Mouse (Mus musculus): ENCODE data around the gene Psme2. TPM values are rescaled to one million over a fixed set of nuclear protein-coding genes. Genes with fewer than 3 reads are reported as not detected.

Psme2 gene
- polyA plus RNA-seq, 1 experiment from 2014 or later: 207 TPM

DNA sequence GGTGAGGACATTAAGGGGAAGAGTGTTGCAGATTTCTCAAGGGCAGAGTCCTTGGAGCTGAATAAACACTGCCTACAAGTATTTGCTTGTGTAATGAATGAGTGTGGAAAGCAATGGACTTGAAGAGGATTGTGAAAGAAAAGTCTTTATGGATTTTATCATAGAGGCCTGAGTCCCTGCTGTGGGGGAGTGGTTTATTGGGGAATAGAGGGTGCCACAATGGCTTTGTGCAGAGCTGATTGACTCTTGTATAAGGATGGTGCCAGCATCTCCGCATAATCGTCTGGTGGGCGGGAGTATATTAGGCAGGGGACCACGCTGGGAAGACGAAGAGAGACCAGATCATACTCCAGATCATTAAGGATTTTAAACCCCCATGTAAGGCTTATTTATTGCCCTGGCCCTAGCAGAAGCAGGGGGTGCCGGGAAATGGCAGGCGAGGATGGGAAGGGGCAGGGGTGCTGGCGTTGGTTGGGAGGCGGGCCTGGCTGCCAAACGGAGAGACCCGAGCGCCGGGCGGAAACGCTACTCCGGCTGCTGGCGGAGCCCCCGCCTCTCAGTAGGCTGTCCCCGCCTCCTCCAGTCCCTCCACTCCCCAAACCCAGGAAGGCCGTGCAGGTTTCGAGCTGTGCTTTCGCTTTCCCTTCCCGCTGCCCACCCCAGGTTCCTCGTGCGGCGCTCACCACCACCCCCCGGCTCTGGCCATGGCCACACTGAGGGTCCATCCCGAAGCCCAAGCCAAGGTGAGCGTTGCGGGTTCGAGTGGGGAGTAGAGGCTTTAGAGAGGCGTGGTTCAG is 12.8 kb downstream of the Psme2 start, which contains the start of gene Psme1:
Gene Psme1 (plus strand): TSS at position 253 of the 797 bp plus-strand sequence.
- no peaks in the 10 kb centered on the region for H3K27me3 ChIP-seq (ENCODE audit: control insufficient read depth, insufficient read depth, low read length)
- peak; percentile 82 for ATAC-seq (replicated peaks; ENCODE audit: extremely low read depth, insufficient read depth, low FRiP score)
- H3K27ac ChIP-seq (ENCODE audit: low read length): peak within 1 kb of the TSS; percentile 99
- H3K4me2 ChIP-seq (ENCODE audit: low read depth, low read length): peak within 1 kb of the TSS; percentile 65
- H3K9ac ChIP-seq (ENCODE audit: low read length): peak within 1 kb of the TSS; percentile 86
- H3K4me1 ChIP-seq (ENCODE audit: control insufficient read depth, insufficient read depth, low read length): peaks cover 24% of the 10 kb centered on the region
- H3K4me3 ChIP-seq (ENCODE audit: low read length): peak within 1 kb of the TSS; percentile 76
- under 1% methylated on average over 32 of the region's 32 CpGs for WGBS
- H3K36me3 ChIP-seq (ENCODE audit: control insufficient read depth, insufficient read depth): peaks cover 14% of the 10 kb centered on the region
- H3K9me3 ChIP-seq (replicated peaks; ENCODE audit: control insufficient read depth, low read length): no peaks in the 10 kb centered on the region

DNA sequence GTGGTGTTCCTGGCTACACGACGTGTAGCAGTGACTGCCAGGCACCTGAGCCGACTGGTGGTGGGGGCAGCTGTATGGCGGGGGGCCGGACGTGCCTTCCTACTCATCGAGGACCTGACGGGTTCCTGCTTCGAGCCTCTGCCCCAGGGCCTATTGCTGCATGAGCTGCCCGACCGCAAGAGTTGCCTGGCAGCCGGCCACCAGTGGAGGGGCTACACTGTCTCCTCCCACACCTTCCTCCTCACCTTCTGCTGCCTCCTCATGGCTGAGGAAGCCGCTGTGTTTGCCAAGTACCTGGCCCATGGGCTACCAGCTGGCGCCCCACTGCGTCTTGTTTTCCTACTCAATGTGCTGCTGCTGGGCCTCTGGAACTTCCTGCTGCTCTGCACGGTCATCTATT is 14.5 kb downstream of the Psme2 start:
- H3K27me3 ChIP-seq (ENCODE audit: control insufficient read depth, insufficient read depth, low read length): no peaks in the 10 kb centered on the region
- peak overlapping the region; percentile 99 for H3K27ac ChIP-seq (ENCODE audit: low read length)
- H3K9me3 ChIP-seq (replicated peaks; ENCODE audit: control insufficient read depth, low read length): no peaks in the 10 kb centered on the region
- H3K4me3 ChIP-seq (ENCODE audit: low read length): peak overlapping the region; percentile 54
- ATAC-seq (replicated peaks; ENCODE audit: extremely low read depth, insufficient read depth, low FRiP score): no peak
- 57% methylated on average over 16 of the region's 16 CpGs for WGBS
- H3K4me1 ChIP-seq (ENCODE audit: control insufficient read depth, insufficient read depth, low read length): peaks cover 24% of the 10 kb centered on the region
- H3K36me3 ChIP-seq (ENCODE audit: control insufficient read depth, insufficient read depth): peaks cover 8% of the 10 kb centered on the region
- peak overlapping the region; percentile 79 for H3K9ac ChIP-seq (ENCODE audit: low read length)
- peak overlapping the region; percentile 72 for H3K4me2 ChIP-seq (ENCODE audit: low read depth, low read length)

DNA sequence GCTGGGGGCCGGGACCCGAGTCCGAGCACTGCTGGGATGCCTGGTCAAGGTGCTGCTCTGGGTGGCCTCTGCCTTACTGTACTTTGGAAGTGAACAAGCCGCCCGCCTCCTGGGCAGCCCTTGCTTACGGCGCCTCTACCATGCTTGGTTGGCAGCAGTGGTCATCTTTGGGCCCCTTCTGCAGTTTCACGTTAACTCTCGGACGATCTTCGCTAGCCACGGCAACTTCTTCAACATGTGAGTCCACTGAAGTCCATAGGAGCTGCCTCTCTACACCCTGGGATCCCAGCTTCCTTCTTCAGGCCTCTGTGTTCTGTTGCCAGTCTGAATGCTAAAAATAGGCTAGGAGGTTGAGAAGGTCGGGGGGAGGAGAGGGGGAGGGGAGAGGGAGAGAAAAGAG is 15.2 kb downstream of the Psme2 start:
- Histone ChIP-seq H3K27me3 (ENCODE audit: control insufficient read depth, insufficient read depth, low read length) (no peaks in the 10 kb centered on the region), H3K4me1 (ENCODE audit: control insufficient read depth, insufficient read depth, low read length) (peaks cover 24% of the 10 kb centered on the region), H3K27ac (ENCODE audit: low read length) (peak overlapping the region; percentile 99), H3K36me3 (ENCODE audit: control insufficient read depth, insufficient read depth) (peaks cover 4% of the 10 kb centered on the region; the same call in 1 of the 2 replicates), H3K9ac (ENCODE audit: low read length) (peak overlapping the region; percentile 79), H3K4me3 (ENCODE audit: low read length) (peak overlapping the region; percentile 54), H3K4me2 (ENCODE audit: low read depth, low read length) (peak overlapping the region; percentile 72), H3K9me3 (replicated peaks; ENCODE audit: control insufficient read depth, low read length) (no peaks in the 10 kb centered on the region)
- peak; percentile 35; the same call in 1 of the 2 replicates for ATAC-seq (replicated peaks; ENCODE audit: extremely low read depth, insufficient read depth, low FRiP score)
- 32% methylated on average over 13 of the region's 13 CpGs for WGBS

DNA sequence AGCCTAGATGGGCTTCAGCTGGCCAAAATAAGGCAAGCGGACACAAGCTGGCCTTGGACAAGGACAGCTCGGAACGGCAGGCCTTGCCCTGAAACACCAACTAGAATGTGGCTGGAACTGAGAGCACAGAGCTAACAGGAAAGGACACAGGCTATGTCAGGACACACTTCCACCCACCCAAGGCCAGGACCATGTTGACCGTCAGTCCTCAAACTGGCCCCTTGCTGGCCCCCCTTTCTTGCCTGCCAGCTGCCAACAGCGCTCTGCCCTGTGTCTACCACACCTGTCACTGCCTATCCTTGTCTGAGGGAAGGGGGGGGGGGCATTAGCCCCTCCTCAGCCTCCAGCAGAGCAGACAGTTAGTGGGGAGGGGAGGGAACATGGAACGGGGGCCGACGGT is 15.6 kb downstream of the Psme2 start, which contains the start of gene Fitm1:
Gene Fitm1 (plus strand): TSS at position 316 of the 400 bp plus-strand sequence.
- H3K4me2 ChIP-seq (ENCODE audit: low read depth, low read length): peak within 1 kb of the TSS; percentile 72
- H3K27ac ChIP-seq (ENCODE audit: low read length): peak within 1 kb of the TSS; percentile 99
- H3K9me3 ChIP-seq (replicated peaks; ENCODE audit: control insufficient read depth, low read length): no peaks in the 10 kb centered on the region
- peak within 1 kb of the TSS; percentile 54 for H3K4me3 ChIP-seq (ENCODE audit: low read length)
- WGBS: 31% methylated on average over 8 of the region's 8 CpGs
- H3K36me3 ChIP-seq (ENCODE audit: control insufficient read depth, insufficient read depth): 0 out of 2 replicates have a peak, but pooled peaks cover 2% of the 10 kb centered on the region
- H3K4me1 ChIP-seq (ENCODE audit: control insufficient read depth, insufficient read depth, low read length): peaks cover 24% of the 10 kb centered on the region
- ATAC-seq (replicated peaks; ENCODE audit: extremely low read depth, insufficient read depth, low FRiP score): peak; percentile 74
- no peaks in the 10 kb centered on the region for H3K27me3 ChIP-seq (ENCODE audit: control insufficient read depth, insufficient read depth, low read length)
- peak within 1 kb of the TSS; percentile 79 for H3K9ac ChIP-seq (ENCODE audit: low read length)

DNA sequence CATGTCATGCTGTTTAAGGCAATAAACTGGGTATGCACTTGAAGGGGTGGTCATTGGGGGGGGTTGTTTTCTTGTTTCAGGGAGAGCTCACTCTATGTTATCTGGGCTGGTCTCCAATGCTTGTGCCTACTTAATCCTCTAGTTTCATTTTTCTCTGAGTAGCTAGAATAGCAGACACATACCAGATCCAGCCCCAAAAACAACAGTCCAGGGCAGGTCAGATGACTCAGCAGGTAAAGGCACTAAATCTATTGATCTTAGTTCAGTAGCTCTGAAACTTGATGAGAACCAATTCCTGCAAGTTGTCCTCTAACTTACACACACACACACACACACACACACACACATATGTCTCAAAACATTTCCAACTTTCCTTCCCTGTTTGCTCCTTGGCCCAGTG is 19.2 kb downstream of the Psme2 start:
- Histone ChIP-seq H3K27me3 (ENCODE audit: control insufficient read depth, insufficient read depth, low read length) (no peaks in the 10 kb centered on the region), H3K4me2 (ENCODE audit: low read depth, low read length) (no peak overlapping the region), H3K36me3 (ENCODE audit: control insufficient read depth, insufficient read depth) (peaks cover 19% of the 10 kb centered on the region), H3K27ac (ENCODE audit: low read length) (no peak overlapping the region), H3K4me3 (ENCODE audit: low read length) (no peak overlapping the region), H3K9me3 (replicated peaks; ENCODE audit: control insufficient read depth, low read length) (no peaks in the 10 kb centered on the region), H3K4me1 (ENCODE audit: control insufficient read depth, insufficient read depth, low read length) (peaks cover 9% of the 10 kb centered on the region), H3K9ac (ENCODE audit: low read length) (no peak overlapping the region)
- no peak for ATAC-seq (replicated peaks; ENCODE audit: extremely low read depth, insufficient read depth, low FRiP score)

DNA sequence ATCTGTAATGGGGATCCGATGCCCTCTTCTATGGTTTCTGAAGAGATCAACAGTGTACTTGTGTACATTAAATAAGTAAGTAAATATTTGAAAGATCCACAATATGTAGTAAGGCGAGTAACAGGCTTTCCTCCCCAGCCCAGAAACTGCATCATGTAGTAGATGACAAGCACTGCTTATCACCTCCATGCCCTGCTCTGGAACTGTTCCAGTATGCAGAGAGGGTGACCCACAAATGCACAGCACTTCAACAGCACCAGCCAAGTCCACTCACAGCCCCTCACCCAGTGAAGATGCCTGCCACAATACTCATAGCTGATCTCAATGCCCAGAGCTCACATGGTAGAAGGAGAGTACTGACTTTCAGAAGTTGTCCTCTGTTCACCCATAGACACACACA is 20.3 kb downstream of the Psme2 start:
- H3K27me3 ChIP-seq (ENCODE audit: control insufficient read depth, insufficient read depth, low read length): no peaks in the 10 kb centered on the region
- H3K4me3 ChIP-seq (ENCODE audit: low read length): no peak overlapping the region
- no peak for ATAC-seq (replicated peaks; ENCODE audit: extremely low read depth, insufficient read depth, low FRiP score)
- no peak overlapping the region for H3K9ac ChIP-seq (ENCODE audit: low read length)
- peaks cover 30% of the 10 kb centered on the region for H3K36me3 ChIP-seq (ENCODE audit: control insufficient read depth, insufficient read depth)
- peaks cover 7% of the 10 kb centered on the region; the same call in 1 of the 2 replicates for H3K4me1 ChIP-seq (ENCODE audit: control insufficient read depth, insufficient read depth, low read length)
- peak overlapping the region; percentile 37; the same call in 1 of the 2 replicates for H3K27ac ChIP-seq (ENCODE audit: low read length)
- no peak overlapping the region for H3K4me2 ChIP-seq (ENCODE audit: low read depth, low read length)
- H3K9me3 ChIP-seq (replicated peaks; ENCODE audit: control insufficient read depth, low read length): no peaks in the 10 kb centered on the region
- 68% methylated on average over 2 of the region's 2 CpGs for WGBS

DNA sequence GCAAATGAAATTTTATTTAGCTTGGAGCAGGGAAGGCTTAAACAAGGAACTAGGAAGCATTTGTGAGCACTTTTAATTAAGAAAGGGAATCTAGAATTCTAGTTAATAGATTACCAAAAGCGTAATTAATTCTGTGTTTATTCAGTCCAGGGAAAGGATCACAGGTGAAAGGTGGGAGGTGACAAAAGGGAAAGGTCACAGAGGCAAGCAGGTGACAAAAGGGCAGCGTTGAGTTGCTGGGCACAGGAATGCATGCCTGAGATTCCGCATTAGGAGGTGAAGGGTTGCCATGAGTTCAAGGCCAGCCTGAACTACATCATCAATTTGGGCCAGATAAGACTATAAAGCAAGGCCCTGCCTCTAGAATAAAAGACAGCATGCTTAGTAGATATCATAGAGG is 23.4 kb downstream of the Psme2 start:
- H3K9me3 ChIP-seq (replicated peaks; ENCODE audit: control insufficient read depth, low read length): no peaks in the 10 kb centered on the region
- no peak overlapping the region for H3K9ac ChIP-seq (ENCODE audit: low read length)
- WGBS: 82% methylated on average over 3 of the region's 3 CpGs
- H3K4me3 ChIP-seq (ENCODE audit: low read length): no peak overlapping the region
- no peak for ATAC-seq (replicated peaks; ENCODE audit: extremely low read depth, insufficient read depth, low FRiP score)
- no peak overlapping the region for H3K27ac ChIP-seq (ENCODE audit: low read length)
- no peaks in the 10 kb centered on the region for H3K27me3 ChIP-seq (ENCODE audit: control insufficient read depth, insufficient read depth, low read length)
- no peaks in the 10 kb centered on the region for H3K4me1 ChIP-seq (ENCODE audit: control insufficient read depth, insufficient read depth, low read length)
- H3K36me3 ChIP-seq (ENCODE audit: control insufficient read depth, insufficient read depth): peaks cover 53% of the 10 kb centered on the region
- H3K4me2 ChIP-seq (ENCODE audit: low read depth, low read length): no peak overlapping the region

DNA sequence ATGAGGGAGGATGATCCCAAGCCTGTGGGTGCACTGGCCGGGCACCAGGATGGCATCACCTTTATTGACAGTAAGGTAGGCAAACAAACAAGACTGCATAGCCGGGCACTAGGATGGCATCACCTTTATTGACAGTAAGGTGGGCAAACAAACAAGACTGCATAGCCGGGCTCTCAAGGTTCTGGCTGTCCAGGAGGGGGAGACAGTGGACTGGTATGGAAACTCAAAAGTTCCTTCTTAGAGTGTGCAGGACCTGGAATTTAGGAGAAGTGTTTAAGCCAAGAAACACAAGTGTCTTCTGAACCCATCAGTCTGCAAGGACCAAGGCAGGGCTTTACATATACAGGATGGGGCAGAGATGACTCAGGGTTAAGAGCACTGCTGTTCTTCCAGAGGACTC is 25.2 kb downstream of the Psme2 start:
- no peaks in the 10 kb centered on the region for H3K27me3 ChIP-seq (ENCODE audit: control insufficient read depth, insufficient read depth, low read length)
- no peak overlapping the region for H3K27ac ChIP-seq (ENCODE audit: low read length)
- ATAC-seq (replicated peaks; ENCODE audit: extremely low read depth, insufficient read depth, low FRiP score): no peak
- H3K36me3 ChIP-seq (ENCODE audit: control insufficient read depth, insufficient read depth): peaks cover 53% of the 10 kb centered on the region
- H3K9ac ChIP-seq (ENCODE audit: low read length): no peak overlapping the region
- no peak overlapping the region for H3K4me2 ChIP-seq (ENCODE audit: low read depth, low read length)
- no peak overlapping the region for H3K4me3 ChIP-seq (ENCODE audit: low read length)
- no peaks in the 10 kb centered on the region for H3K9me3 ChIP-seq (replicated peaks; ENCODE audit: control insufficient read depth, low read length)
- 80% methylated on average over 3 of the region's 3 CpGs for WGBS
- H3K4me1 ChIP-seq (ENCODE audit: control insufficient read depth, insufficient read depth, low read length): peaks cover 8% of the 10 kb centered on the region

DNA sequence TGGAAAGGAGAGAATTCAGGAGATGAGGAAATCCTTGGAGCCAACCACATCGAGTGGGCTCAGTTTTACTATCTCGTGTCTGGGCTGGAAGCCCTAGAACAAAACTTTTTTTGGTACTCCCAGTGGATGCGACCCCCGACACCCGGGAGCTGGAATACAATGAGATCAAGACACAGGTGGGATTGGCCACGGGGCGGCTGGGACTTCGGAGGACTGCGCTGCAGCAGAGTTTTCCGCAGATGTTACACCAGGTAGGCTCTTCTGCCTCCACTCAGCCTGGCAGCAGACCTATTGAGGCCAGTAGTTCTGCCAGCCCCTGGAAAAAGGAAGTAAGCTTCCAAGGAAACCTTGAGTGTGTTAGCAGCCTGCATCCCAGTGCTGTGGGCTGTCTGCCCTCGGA is 27.7 kb downstream of the Psme2 start:
- no peaks in the 10 kb centered on the region for H3K27me3 ChIP-seq (ENCODE audit: control insufficient read depth, insufficient read depth, low read length)
- no peak for ATAC-seq (replicated peaks; ENCODE audit: extremely low read depth, insufficient read depth, low FRiP score)
- H3K4me3 ChIP-seq (ENCODE audit: low read length): no peak overlapping the region
- H3K4me1 ChIP-seq (ENCODE audit: control insufficient read depth, insufficient read depth, low read length): peaks cover 10% of the 10 kb centered on the region
- H3K4me2 ChIP-seq (ENCODE audit: low read depth, low read length): no peak overlapping the region
- 88% methylated on average over 11 of the region's 11 CpGs for WGBS
- H3K9me3 ChIP-seq (replicated peaks; ENCODE audit: control insufficient read depth, low read length): no peaks in the 10 kb centered on the region
- peaks cover 49% of the 10 kb centered on the region for H3K36me3 ChIP-seq (ENCODE audit: control insufficient read depth, insufficient read depth)
- H3K27ac ChIP-seq (ENCODE audit: low read length): no peak overlapping the region
- H3K9ac ChIP-seq (ENCODE audit: low read length): no peak overlapping the region

All from heart, embryonic 16.5 days (tissue).